Mouse (Mus musculus): ENCODE results near the gene Samsn1.
"Not testable (repeated sequence)": the region's sequence is repeated elsewhere in the genome, so short reads cannot be mapped to it uniquely, and the experiment has no call there.

The Samsn1 gene

GRCm38 (mm10) chr16:75878885-75879284 lies 143.2 kb downstream of the Samsn1 start:
- in situ Hi-C loops (cut with MboI; ENCODE audit: low sequenced_read_pairs): no loop called here

GRCm38 (mm10) chr16:75877170-75877569 lies 144.9 kb downstream of the Samsn1 start:
- in situ Hi-C loops (cut with MboI; ENCODE audit: low sequenced_read_pairs): no loop called here

GRCm38 (mm10) chr16:75875896-75876295 lies 146.2 kb downstream of the Samsn1 start:
- in situ Hi-C loops (cut with MboI; ENCODE audit: low sequenced_read_pairs): no loop called here

GRCm38 (mm10) chr16:75874508-75874907 lies 147.6 kb downstream of the Samsn1 start:
- in situ Hi-C loops (cut with MboI; ENCODE audit: low sequenced_read_pairs): no loop called here

GRCm38 (mm10) chr16:75872241-75872640 lies 149.8 kb downstream of the Samsn1 start:
- in situ Hi-C loops (cut with MboI; ENCODE audit: low sequenced_read_pairs): no loop called here

GRCm38 (mm10) chr16:75867400-75867799 lies 154.7 kb downstream of the Samsn1 start:
- in situ Hi-C loops (cut with MboI; ENCODE audit: low sequenced_read_pairs): no loop called here

GRCm38 (mm10) chr16:75865505-75865904 lies 156.6 kb downstream of the Samsn1 start:
- in situ Hi-C loops (cut with MboI; ENCODE audit: low sequenced_read_pairs): no loop called here

GRCm38 (mm10) chr16:75864673-75865072 lies 157.4 kb downstream of the Samsn1 start:
- in situ Hi-C loops (cut with MboI; ENCODE audit: low sequenced_read_pairs): no loop called here

GRCm38 (mm10) chr16:75856343-75856742 lies 165.7 kb downstream of the Samsn1 start:
- in situ Hi-C loops (cut with MboI; ENCODE audit: low sequenced_read_pairs): no loop called here

- in situ Hi-C loops (cut with MboI; ENCODE audit: low sequenced_read_pairs): no loop called here
These were observed 166.7 kb downstream of the Samsn1 start for GRCm38 (mm10) chr16:75855402-75855801.

GRCm38 (mm10) chr16:75853556-75854271 lies 168.4 kb downstream of the Samsn1 start:
- in situ Hi-C loops (cut with MboI; ENCODE audit: low sequenced_read_pairs): no loop called here

GRCm38 (mm10) chr16:75852485-75852884 lies 169.6 kb downstream of the Samsn1 start:
- in situ Hi-C loops (cut with MboI; ENCODE audit: low sequenced_read_pairs): no loop called here

GRCm38 (mm10) chr16:75849039-75849438 lies 173.0 kb downstream of the Samsn1 start:
- in situ Hi-C loops (cut with MboI; ENCODE audit: low sequenced_read_pairs): no loop called here

GRCm38 (mm10) chr16:75843653-75844062 lies 178.4 kb downstream of the Samsn1 start:
- in situ Hi-C loops (cut with MboI; ENCODE audit: low sequenced_read_pairs): no loop called here

- in situ Hi-C loops (cut with MboI; ENCODE audit: low sequenced_read_pairs): no loop called here
These were observed 179.1 kb downstream of the Samsn1 start for GRCm38 (mm10) chr16:75843031-75843430.

GRCm38 (mm10) chr16:75842569-75842968 lies 179.5 kb downstream of the Samsn1 start:
- in situ Hi-C loops (cut with MboI; ENCODE audit: low sequenced_read_pairs): no loop called here

- in situ Hi-C loops (cut with MboI; ENCODE audit: low sequenced_read_pairs): no loop called here
These were observed 184.2 kb downstream of the Samsn1 start for GRCm38 (mm10) chr16:75837728-75838451.

GRCm38 (mm10) chr16:75831390-75831789 lies 190.7 kb downstream of the Samsn1 start:
- in situ Hi-C loops (cut with MboI; ENCODE audit: low sequenced_read_pairs): no loop called here

- in situ Hi-C loops (cut with MboI; ENCODE audit: low sequenced_read_pairs): not testable (repeated sequence)
These were observed 195.1 kb downstream of the Samsn1 start for GRCm38 (mm10) chr16:75826949-75827348.

GRCm38 (mm10) chr16:75826498-75826897 lies 195.6 kb downstream of the Samsn1 start:
- in situ Hi-C loops (cut with MboI; ENCODE audit: low sequenced_read_pairs): no loop called here

- in situ Hi-C loops (cut with MboI; ENCODE audit: low sequenced_read_pairs): no loop called here
These were observed 198.9 kb downstream of the Samsn1 start for GRCm38 (mm10) chr16:75823226-75823625.

GRCm38 (mm10) chr16:75820963-75821362 lies 201.1 kb downstream of the Samsn1 start:
- in situ Hi-C loops (cut with MboI; ENCODE audit: low sequenced_read_pairs): no loop called here

Measured in CH12F3 (cell line).